Mouse (Mus musculus) forebrain, embryonic 16.5 days (tissue): ENCODE data around the gene Rps19bp1. TPM values are rescaled to one million over a fixed set of nuclear protein-coding genes. Genes with fewer than 3 reads are reported as not detected.

Source experiments
- ATAC-seq: fragments of 200-750 bp; cut with Nextera tagmentation; 2 replicates; pipeline ENCODE4 v1.8.0; 2017; ENCODE audit warnings: mild to moderate bottlenecking, moderate library complexity
- H3K27ac ChIP-seq: fragments of 300-500 bp; sonication (generic); 2 replicates; pipeline ENCODE4 v1.5.1; 2014; ENCODE audit warnings: low read length, control low read depth
- H3K27me3 ChIP-seq: fragments of 300-500 bp; sonication (generic); replicated peaks from 2 replicates; pipeline ENCODE4 v1.6.1; 2014; ENCODE audit warnings: low read length; ENCODE audit not compliant: control insufficient read depth, insufficient read depth
- H3K36me3 ChIP-seq: fragments of 300-500 bp; sonication (generic); 2 replicates; pipeline ENCODE4 v1.6.1; 2014; ENCODE audit not compliant: control insufficient read depth, insufficient read depth
- H3K4me1 ChIP-seq: fragments of 300-500 bp; sonication (generic); replicated peaks from 2 replicates; pipeline ENCODE4 v1.6.1; 2014; ENCODE audit warnings: low read length; ENCODE audit not compliant: control insufficient read depth, insufficient read depth
- H3K4me2 ChIP-seq: fragments of 300-500 bp; sonication (generic); 2 replicates; pipeline ENCODE4 v1.6.1; 2014; ENCODE audit warnings: mild to moderate bottlenecking, low read length, control low read depth
- H3K4me3 ChIP-seq: fragments of 300-500 bp; sonication (generic); replicated peaks from 2 replicates; pipeline ENCODE4 v1.5.1; 2014; ENCODE audit warnings: mild to moderate bottlenecking, low read length, control low read depth
- H3K9ac ChIP-seq: fragments of 300-500 bp; sonication (generic); replicated peaks from 2 replicates; pipeline ENCODE4 v1.6.1; 2014; ENCODE audit warnings: low read depth, low read length, control low read depth
- H3K9me3 ChIP-seq: fragments of 300-500 bp; sonication (generic); 2 replicates; pipeline ENCODE4 v1.6.1; 2016; ENCODE audit warnings: low read length; ENCODE audit not compliant: control insufficient read depth
- WGBS: fragments of 180-500 bp; shearing (Covaris S2); extraction: QIAGEN DNeasy Blood & Tissue Kit; methylation state at CpG from one replicate; pipeline ENCODE4 v1.1.7; 2014; 5-methylcytosine and 5-hydroxymethylcytosine counted together
- polyA plus RNA-seq: library from polyadenylated mRNA; unstranded; fragments of >200 nt; fragmentation: Nextera tagmentation; extraction: Ambion mirVana; gene quantifications from 2 replicates; pipeline ENCODE4 v1.2.1, GENCODE M21; 2015

Rps19bp1 gene
- polyA plus RNA-seq, 1 experiment from 2014 or later, result 65.5 TPM

GRCm38 (mm10) chr15:80258240-80259170 is 5.6 kb downstream of the Rps19bp1 start:
- no peaks in the 10 kb centered on the region for H3K27me3 ChIP-seq
- H3K4me2 ChIP-seq, result no peak overlapping the region
- H3K4me1 ChIP-seq, result peaks cover 48% of the 10 kb centered on the region
- WGBS, result 70% methylated on average over 11 of the region's 11 CpGs
- no peak overlapping the region for H3K9ac ChIP-seq
- H3K36me3 ChIP-seq, result peaks cover 14% of the 10 kb centered on the region
- H3K27ac ChIP-seq, result peak overlapping the region; percentile 24; the same call in 1 of the 2 replicates
- H3K4me3 ChIP-seq, result no peak overlapping the region
- no peak for ATAC-seq
- no peaks in the 10 kb centered on the region for H3K9me3 ChIP-seq

GRCm38 (mm10) chr15:80257602-80258239 is 6.4 kb downstream of the Rps19bp1 start:
- Histone ChIP-seq H3K36me3 (peaks cover 14% of the 10 kb centered on the region), H3K9me3 (no peaks in the 10 kb centered on the region), H3K27me3 (no peaks in the 10 kb centered on the region), H3K27ac (peak overlapping the region; percentile 24; the same call in 1 of the 2 replicates), H3K4me3 (no peak overlapping the region), H3K4me1 (peaks cover 40% of the 10 kb centered on the region), H3K4me2 (peak overlapping the region; percentile 78), H3K9ac (no peak overlapping the region)
- no peak for ATAC-seq
- 17% methylated on average over 4 of the region's 4 CpGs for WGBS

GRCm38 (mm10) chr15:80256656-80257601 is 7.2 kb downstream of the Rps19bp1 start:
- no peak for ATAC-seq
- WGBS, result 60% methylated on average over 12 of the region's 12 CpGs
- H3K4me2 ChIP-seq, result peak overlapping the region; percentile 78
- H3K9ac ChIP-seq, result peak overlapping the region; percentile 100
- peaks cover 34% of the 10 kb centered on the region for H3K4me1 ChIP-seq
- H3K4me3 ChIP-seq, result peak overlapping the region; percentile 100
- no peaks in the 10 kb centered on the region for H3K27me3 ChIP-seq
- H3K36me3 ChIP-seq, result peaks cover 14% of the 10 kb centered on the region
- H3K27ac ChIP-seq, result peak overlapping the region; percentile 99; the same call in 1 of the 2 replicates
- H3K9me3 ChIP-seq, result no peaks in the 10 kb centered on the region

- Histone ChIP-seq H3K9ac (peak overlapping the region; percentile 100), H3K9me3 (no peaks in the 10 kb centered on the region), H3K4me1 (peaks cover 34% of the 10 kb centered on the region), H3K27ac (peak overlapping the region; percentile 99), H3K4me3 (peak overlapping the region; percentile 100), H3K4me2 (peak overlapping the region; percentile 78), H3K27me3 (no peaks in the 10 kb centered on the region), H3K36me3 (peaks cover 14% of the 10 kb centered on the region)
- no peak for ATAC-seq
- 10% methylated on average over 16 of the region's 16 CpGs for WGBS
These were observed 7.9 kb downstream of the Rps19bp1 start for GRCm38 (mm10) chr15:80256242-80256641.

- peak overlapping the region; percentile 81 for H3K4me2 ChIP-seq
- peak overlapping the region; percentile 100 for H3K4me3 ChIP-seq
- H3K27ac ChIP-seq, result peak overlapping the region; percentile 99
- peaks cover 31% of the 10 kb centered on the region for H3K4me1 ChIP-seq
- under 1% methylated on average over 51 of the region's 51 CpGs for WGBS
- peaks cover 14% of the 10 kb centered on the region for H3K36me3 ChIP-seq
- H3K9ac ChIP-seq, result peak overlapping the region; percentile 100
- H3K27me3 ChIP-seq, result no peaks in the 10 kb centered on the region
- ATAC-seq, result peak; percentile 15; the same call in 1 of the 2 replicates
- no peaks in the 10 kb centered on the region for H3K9me3 ChIP-seq
These were observed 8.4 kb downstream of the Rps19bp1 start for GRCm38 (mm10) chr15:80255646-80256121.

GRCm38 (mm10) chr15:80254847-80255645 is 9.1 kb downstream of the Rps19bp1 start, which contains the start of gene Atf4:
Atf4 (plus strand) TSS chr15:80255184.
- Histone ChIP-seq H3K9me3 (no peaks in the 10 kb centered on the region), H3K4me3 (peak within 1 kb of the TSS; percentile 100), H3K36me3 (peaks cover 14% of the 10 kb centered on the region), H3K4me1 (peaks cover 31% of the 10 kb centered on the region), H3K27ac (peak within 1 kb of the TSS; percentile 99), H3K4me2 (peak within 1 kb of the TSS; percentile 81), H3K9ac (peak within 1 kb of the TSS; percentile 100), H3K27me3 (no peaks in the 10 kb centered on the region)
- WGBS, result under 1% methylated on average over 62 of the region's 62 CpGs
- peak; percentile 97 for ATAC-seq

GRCm38 (mm10) chr15:80254207-80254606 is 9.9 kb downstream of the Rps19bp1 start:
- peak overlapping the region; percentile 81 for H3K4me2 ChIP-seq
- peaks cover 17% of the 10 kb centered on the region for H3K36me3 ChIP-seq
- peak overlapping the region; percentile 72 for H3K9ac ChIP-seq
- 51% methylated on average over 6 of the region's 6 CpGs for WGBS
- H3K4me3 ChIP-seq, result peak overlapping the region; percentile 100
- peak overlapping the region; percentile 99 for H3K27ac ChIP-seq
- peaks cover 31% of the 10 kb centered on the region for H3K4me1 ChIP-seq
- ATAC-seq, result no peak
- H3K27me3 ChIP-seq, result no peaks in the 10 kb centered on the region
- no peaks in the 10 kb centered on the region for H3K9me3 ChIP-seq

- H3K4me2 ChIP-seq, result no peak overlapping the region
These were observed 10.6 kb downstream of the Rps19bp1 start for GRCm38 (mm10) chr15:80253530-80253929.

More at GRCm38 (mm10) chr15:80253530-80253929, 10.6 kb downstream of the Rps19bp1 start:
- H3K36me3 ChIP-seq, result peaks cover 22% of the 10 kb centered on the region
- no peak overlapping the region for H3K4me3 ChIP-seq
- no peak overlapping the region; the same call in 1 of the 2 replicates for H3K27ac ChIP-seq
- ATAC-seq, result no peak
- H3K9ac ChIP-seq, result no peak overlapping the region
- H3K27me3 ChIP-seq, result no peaks in the 10 kb centered on the region
- H3K4me1 ChIP-seq, result peaks cover 31% of the 10 kb centered on the region
- WGBS, result 29% methylated on average over 2 of the region's 2 CpGs
- no peaks in the 10 kb centered on the region for H3K9me3 ChIP-seq
